Mouse (Mus musculus) right cerebral cortex, postnatal 25 days (tissue): ENCODE measurements at regions not wholly inside any gene's neighbourhood (a gene's known extent, or its start where the extent isn't known, plus 50 kb on each side); places are given as distances from the start of the nearest gene placed in this dataset.

Source experiments
- DNase-seq: peaks from one replicate; pipeline ENCODE4 v3.0.0; 2022

DNA sequence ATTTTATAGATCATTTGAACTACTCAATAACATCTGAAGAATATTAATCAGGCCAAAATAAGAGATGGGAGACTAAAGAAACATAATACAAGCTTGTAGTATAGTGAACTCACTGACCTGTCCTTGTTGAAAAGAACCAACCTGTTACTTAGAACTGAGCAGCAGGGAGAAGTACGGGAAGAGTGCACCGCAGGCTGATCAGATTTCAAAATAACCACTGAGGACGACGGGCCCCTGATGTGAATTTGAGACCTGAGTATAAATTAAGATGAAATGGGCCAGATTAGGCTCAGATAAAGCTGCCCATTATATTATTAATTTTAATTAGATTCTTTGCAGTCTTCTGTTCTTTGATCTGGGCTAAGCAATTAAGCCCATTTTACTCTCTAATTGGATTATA is 391.2 kb upstream of the Tyrp1 start:
- no peak for DNase-seq

- DNase-seq = no peak
Measured at GRCm38 (mm10) chr4:80463615-80464014, 370.3 kb upstream of the Tyrp1 start.

GRCm38 (mm10) chr4:80475736-80476478 is 358.0 kb upstream of the Tyrp1 start:
- no peak for DNase-seq

GRCm38 (mm10) chr4:80515087-80515486 is 318.8 kb upstream of the Tyrp1 start:
- no peak for DNase-seq

DNA sequence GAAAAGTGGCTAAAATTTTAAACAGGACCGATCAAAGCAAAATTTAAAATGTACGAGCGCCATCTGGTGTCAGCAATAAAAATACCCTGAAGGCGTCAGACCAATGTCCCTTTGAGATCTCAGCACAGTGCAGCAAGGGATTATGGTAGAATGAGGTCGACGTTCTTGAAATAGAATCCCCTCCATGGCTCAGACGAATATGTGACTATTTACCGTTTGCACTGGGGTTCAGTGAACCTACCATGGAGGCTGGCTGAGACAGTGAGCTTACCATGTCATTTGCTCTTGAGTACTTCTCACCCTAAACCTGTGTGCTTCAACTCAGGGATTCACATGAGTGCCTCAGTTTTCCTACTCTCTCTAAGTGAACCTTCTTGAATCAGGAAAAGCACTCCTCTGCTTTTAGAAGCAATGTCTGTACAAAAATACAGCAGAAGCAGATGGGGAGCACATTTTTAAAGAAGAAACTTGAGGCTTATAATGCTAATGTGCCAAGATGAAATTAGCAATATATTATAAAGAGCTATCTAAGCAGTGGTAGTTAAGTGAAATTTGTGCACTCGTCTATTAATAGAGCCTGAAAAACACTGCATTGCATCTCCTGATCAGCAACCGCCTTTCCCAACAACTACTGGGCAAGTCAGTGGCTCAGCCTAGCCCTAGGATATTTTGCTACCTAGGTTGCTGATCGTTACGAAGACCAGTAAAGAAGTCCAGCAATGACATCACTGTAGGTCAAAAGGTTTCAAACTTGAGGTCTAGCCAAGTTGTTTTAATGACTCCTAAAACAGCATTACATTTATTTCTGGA is 316.2 kb upstream of the Tyrp1 start:
- peak; percentile 63 for DNase-seq

DNA sequence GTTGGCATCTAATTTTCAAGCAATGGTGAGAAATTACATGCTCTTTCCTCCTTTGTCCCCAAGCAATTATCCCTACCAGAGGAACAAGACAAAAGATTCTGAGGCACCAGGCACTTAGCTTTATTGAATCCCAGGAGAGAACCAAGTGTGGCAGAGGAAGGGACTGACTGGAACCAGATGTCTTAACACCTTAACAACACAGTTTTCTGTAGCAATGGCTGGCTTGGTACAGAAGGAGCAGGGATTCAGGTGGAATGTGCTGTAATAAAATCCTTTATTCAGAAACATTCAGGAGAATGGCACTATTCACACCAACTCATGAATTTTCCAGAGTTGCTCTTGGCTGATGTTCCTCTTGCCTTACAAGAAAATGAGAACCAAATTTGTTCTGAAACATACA is 315.3 kb upstream of the Tyrp1 start:
- no peak for DNase-seq

GRCm38 (mm10) chr4:80539854-80540253 is 294.1 kb upstream of the Tyrp1 start:
- no peak for DNase-seq

GRCm38 (mm10) chr4:80545086-80545485 is 288.8 kb upstream of the Tyrp1 start:
- no peak for DNase-seq

DNA sequence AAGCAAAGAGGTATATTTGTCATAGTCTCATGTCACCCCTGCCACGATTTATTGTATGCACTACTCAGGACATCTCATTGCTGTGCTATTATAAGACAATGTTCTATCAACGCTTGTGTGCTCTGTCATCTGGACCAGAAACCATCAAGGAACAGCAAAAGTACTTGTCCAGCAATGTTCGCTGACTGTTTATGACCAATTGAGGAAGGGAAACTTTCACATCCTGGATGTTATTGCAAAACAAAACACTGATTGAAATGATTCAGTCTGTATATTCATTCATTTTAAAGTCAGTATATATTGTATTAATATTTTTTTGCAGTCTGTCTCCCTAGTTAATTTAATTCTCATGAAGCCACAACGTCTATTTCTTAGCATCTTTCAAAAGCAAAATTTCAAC is 244.5 kb upstream of the Tyrp1 start:
- DNase-seq = no peak

DNA sequence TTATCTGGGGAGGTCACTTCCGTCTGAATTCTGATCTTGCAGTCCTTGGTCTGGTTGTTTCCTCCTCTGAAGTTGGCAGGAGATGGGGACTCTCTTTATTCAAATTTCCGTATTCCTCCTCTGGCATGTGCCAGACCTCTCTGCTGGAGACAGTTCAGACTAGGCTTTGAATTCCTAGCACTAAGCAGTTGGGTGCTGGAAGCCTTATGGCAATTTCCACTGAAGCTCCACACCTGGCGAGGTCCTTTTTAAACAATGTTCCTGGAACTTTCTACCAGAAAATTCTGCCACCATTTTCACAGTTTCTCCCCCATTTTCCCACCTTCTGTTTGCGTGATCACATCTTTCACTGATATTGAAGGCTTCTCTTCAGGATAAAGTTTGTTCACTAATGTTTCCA is 205.7 kb upstream of the Tyrp1 start:
- peak; percentile 12 for DNase-seq

DNA sequence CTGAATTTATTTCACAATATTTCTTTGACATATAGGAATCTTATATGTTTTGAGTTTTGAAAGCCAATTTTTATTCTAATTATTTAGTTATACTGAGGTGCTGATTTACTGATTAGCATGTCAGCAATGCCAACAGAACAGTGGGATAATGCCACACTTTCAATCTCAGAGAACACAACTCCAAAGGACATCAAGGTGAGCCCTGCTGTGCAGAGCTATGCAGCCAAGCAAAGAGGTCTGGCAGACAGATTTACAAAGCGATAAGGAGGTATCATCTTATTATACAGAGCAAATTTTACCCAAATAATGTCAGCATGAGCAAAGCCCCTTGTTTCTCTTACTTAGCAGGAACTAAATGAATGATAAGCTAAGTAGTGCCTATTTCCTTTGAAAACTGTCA is 204.7 kb upstream of the Tyrp1 start:
- DNase-seq = no peak

DNA sequence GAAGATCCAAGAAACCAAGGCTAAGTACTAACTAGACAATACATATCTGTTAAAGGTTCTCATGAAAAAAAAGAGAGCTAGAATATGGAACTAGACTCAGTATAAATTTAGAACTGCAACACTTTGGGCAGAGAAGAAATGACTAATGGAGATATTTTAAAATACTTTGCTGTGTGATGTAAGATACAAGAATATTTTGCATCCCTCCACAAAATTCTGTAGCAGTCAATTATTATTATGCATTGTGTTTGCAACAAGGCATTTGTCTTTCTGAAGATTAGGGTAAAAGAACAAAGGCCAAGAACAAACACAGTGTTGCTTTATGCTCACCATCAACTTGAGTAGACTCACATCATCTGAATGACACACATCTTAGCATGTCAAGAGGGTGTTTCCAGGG is 203.7 kb upstream of the Tyrp1 start:
- DNase-seq = no peak

- DNase-seq = no peak
Measured at GRCm38 (mm10) chr4:80631041-80631440, 202.9 kb upstream of the Tyrp1 start.

- peak; percentile 23 for DNase-seq
Measured at GRCm38 (mm10) chr4:80631441-80631840, 202.5 kb upstream of the Tyrp1 start.

- DNase-seq = peak; percentile 23
Measured at GRCm38 (mm10) chr4:80638381-80638780, 195.5 kb upstream of the Tyrp1 start.
